Mouse (Mus musculus): ENCODE measurements around the gene D2hgdh. TPM values are rescaled to one million over a fixed set of nuclear protein-coding genes. Genes with fewer than 3 reads are reported as not detected.
"Not testable (repeated sequence)": the region's sequence is repeated elsewhere in the genome, so short reads cannot be mapped to it uniquely, and the experiment has no call there.

The D2hgdh gene
- polyA plus RNA-seq, 1 experiment from 2014 or later, result 14.7 TPM

DNA sequence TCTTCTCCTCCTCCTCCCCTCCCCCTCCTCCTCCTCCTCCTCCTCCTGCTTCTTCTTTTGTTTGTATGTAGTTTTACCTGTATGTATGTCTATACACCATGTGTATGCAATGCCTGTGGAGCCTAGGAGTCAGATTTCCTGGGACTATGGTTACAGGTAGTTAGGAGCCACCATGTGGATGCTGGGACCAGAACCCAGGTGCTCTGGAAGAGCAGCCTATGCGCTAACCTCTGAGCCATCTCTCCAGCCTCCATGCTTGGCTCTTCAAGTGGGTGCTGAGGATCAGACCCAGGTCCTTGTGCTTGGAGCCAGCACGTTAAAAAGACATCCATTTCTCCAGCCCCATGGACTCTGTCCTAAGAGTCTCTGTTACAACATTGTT is 11.8 kb downstream of the D2hgdh start:
- Histone ChIP-seq H3K9ac (replicated peaks; ENCODE audit: low read depth, low read length) (no peak overlapping the region), H3K36me3 (ENCODE audit: control insufficient read depth, insufficient read depth, low read length) (peaks cover 3% of the 10 kb centered on the region; the same call in 1 of the 2 replicates), H3K4me3 (ENCODE audit: low read depth, low read length) (no peak overlapping the region), H3K4me1 (ENCODE audit: control insufficient read depth, insufficient read depth, low read length) (no peaks in the 10 kb centered on the region), H3K27me3 (ENCODE audit: control insufficient read depth, insufficient read depth, low read length) (no peaks in the 10 kb centered on the region), H3K4me2 (ENCODE audit: low read depth, low read length) (no peak overlapping the region), H3K9me3 (ENCODE audit: control insufficient read depth, low read length) (no peaks in the 10 kb centered on the region), H3K27ac (ENCODE audit: low read depth, low read length) (no peak overlapping the region)
- WGBS, result 97% methylated on average over 2 of the region's 2 CpGs
- ATAC-seq (ENCODE audit: low read depth), result no peak

DNA sequence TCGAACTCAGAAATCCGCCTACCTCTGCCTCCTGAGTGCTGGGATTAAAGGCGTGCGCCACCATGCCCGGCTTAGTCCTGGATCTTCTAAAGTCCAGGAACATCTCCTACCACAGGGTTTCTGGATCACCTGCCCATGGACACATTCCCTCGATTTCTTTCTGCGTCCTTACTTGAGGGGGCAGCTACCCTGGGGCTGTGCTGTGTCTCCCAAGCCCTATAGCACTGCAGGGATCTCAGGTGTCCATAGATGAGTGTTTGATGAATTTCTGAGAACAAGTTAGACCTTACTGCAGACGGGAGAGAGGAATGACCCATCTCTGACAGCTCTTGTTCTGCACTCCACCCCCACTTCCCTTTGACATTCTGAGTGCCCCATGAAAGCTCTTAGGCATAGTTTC is 12.6 kb downstream of the D2hgdh start:
- Histone ChIP-seq H3K9ac (replicated peaks; ENCODE audit: low read depth, low read length) (no peak overlapping the region), H3K27ac (ENCODE audit: low read depth, low read length) (no peak overlapping the region), H3K4me2 (ENCODE audit: low read depth, low read length) (no peak overlapping the region), H3K4me1 (ENCODE audit: control insufficient read depth, insufficient read depth, low read length) (no peaks in the 10 kb centered on the region), H3K4me3 (ENCODE audit: low read depth, low read length) (no peak overlapping the region), H3K9me3 (ENCODE audit: control insufficient read depth, low read length) (no peaks in the 10 kb centered on the region), H3K27me3 (ENCODE audit: control insufficient read depth, insufficient read depth, low read length) (no peaks in the 10 kb centered on the region), H3K36me3 (ENCODE audit: control insufficient read depth, insufficient read depth, low read length) (peaks cover 3% of the 10 kb centered on the region; the same call in 1 of the 2 replicates)
- no peak for ATAC-seq (ENCODE audit: low read depth)
- WGBS, result 95% methylated on average over 8 of the region's 8 CpGs

DNA sequence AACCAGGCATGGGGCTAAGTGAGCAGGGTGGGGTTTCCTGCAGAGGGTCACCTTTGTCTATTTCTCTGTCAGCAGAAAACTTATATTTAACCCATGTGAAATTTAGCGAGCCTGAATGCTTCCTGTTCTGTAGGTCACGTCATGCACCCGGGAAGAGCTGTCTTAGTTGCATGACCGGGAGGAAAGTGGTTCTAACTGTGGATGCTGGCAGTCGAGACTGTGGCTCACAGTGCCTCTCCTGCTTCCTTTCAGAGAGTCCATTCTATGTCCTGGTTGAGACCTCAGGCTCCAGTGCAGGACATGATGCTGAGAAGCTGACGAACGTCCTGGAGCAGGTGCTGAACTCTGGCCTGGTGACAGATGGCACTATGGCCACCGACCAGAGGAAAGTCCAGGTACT is 13.9 kb downstream of the D2hgdh start:
- not testable (repeated sequence) for H3K27ac ChIP-seq (ENCODE audit: low read depth, low read length); H3K4me2 ChIP-seq (ENCODE audit: low read depth, low read length); H3K4me3 ChIP-seq (ENCODE audit: low read depth, low read length); H3K27me3 ChIP-seq (ENCODE audit: control insufficient read depth, insufficient read depth, low read length); ATAC-seq (ENCODE audit: low read depth); H3K36me3 ChIP-seq (ENCODE audit: control insufficient read depth, insufficient read depth, low read length); H3K4me1 ChIP-seq (ENCODE audit: control insufficient read depth, insufficient read depth, low read length); H3K9me3 ChIP-seq (ENCODE audit: control insufficient read depth, low read length); H3K9ac ChIP-seq (replicated peaks; ENCODE audit: low read depth, low read length)
- WGBS, result 95% methylated on average over 7 of the region's 8 CpGs

DNA sequence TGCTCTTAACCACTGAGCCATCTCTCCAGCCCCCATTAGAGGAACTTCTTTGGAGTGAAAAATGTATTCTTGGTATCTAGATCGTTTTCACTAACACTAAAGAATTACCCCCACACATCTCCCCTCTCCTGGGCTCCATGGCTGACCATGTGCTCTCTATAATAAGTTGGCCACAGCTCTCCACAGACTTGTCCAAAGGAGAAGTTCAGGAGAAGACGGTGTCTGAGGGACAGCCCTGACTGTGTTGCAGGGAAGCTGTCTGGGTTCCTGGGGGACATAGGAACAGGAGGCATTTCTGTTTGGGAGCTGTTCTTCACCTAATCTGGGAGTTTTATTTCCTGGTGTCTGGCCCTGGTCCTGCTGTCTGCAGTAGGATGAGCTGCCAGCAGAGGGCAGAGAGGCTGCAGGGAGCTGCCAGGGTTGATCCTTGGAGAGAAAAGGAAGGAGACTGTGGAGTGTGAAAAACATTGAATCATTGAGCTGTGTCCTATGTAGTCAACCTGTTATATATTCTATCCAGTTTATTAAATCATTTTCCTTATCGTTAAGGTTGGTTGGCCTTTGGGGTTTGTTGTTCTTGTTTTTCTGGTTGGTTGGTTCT is 21.2 kb downstream of the D2hgdh start:
- not testable (repeated sequence) for H3K9me3 ChIP-seq (ENCODE audit: control insufficient read depth, low read length); H3K4me3 ChIP-seq (ENCODE audit: low read depth, low read length); H3K27me3 ChIP-seq (ENCODE audit: control insufficient read depth, insufficient read depth, low read length); H3K9ac ChIP-seq (replicated peaks; ENCODE audit: low read depth, low read length); H3K4me1 ChIP-seq (ENCODE audit: control insufficient read depth, insufficient read depth, low read length); H3K27ac ChIP-seq (ENCODE audit: low read depth, low read length); H3K4me2 ChIP-seq (ENCODE audit: low read depth, low read length); H3K36me3 ChIP-seq (ENCODE audit: control insufficient read depth, insufficient read depth, low read length)
- WGBS, result 71% methylated on average over 1 of the region's 3 CpGs
- ATAC-seq (ENCODE audit: low read depth), result peak; percentile 82

GRCm38 (mm10) chr1:93855790-93856189 is 31.1 kb downstream of the D2hgdh start:
- not testable (repeated sequence) for H3K27me3 ChIP-seq (ENCODE audit: control insufficient read depth, insufficient read depth, low read length); H3K9me3 ChIP-seq (ENCODE audit: control insufficient read depth, low read length); H3K36me3 ChIP-seq (ENCODE audit: control insufficient read depth, insufficient read depth, low read length); H3K27ac ChIP-seq (ENCODE audit: low read depth, low read length); H3K4me3 ChIP-seq (ENCODE audit: low read depth, low read length); H3K4me2 ChIP-seq (ENCODE audit: low read depth, low read length); ATAC-seq (ENCODE audit: low read depth); H3K4me1 ChIP-seq (ENCODE audit: control insufficient read depth, insufficient read depth, low read length); H3K9ac ChIP-seq (replicated peaks; ENCODE audit: low read depth, low read length)
- 86% methylated on average over 4 of the region's 4 CpGs for WGBS

GRCm38 (mm10) chr1:93857370-93857769 is 32.7 kb downstream of the D2hgdh start:
- ATAC-seq (ENCODE audit: low read depth), result peak; percentile 49; the same call in 1 of the 2 replicates
- no peak overlapping the region for H3K4me3 ChIP-seq (ENCODE audit: low read depth, low read length)
- H3K27me3 ChIP-seq (ENCODE audit: control insufficient read depth, insufficient read depth, low read length), result no peaks in the 10 kb centered on the region
- H3K4me2 ChIP-seq (ENCODE audit: low read depth, low read length), result no peak overlapping the region
- no peaks in the 10 kb centered on the region for H3K9me3 ChIP-seq (ENCODE audit: control insufficient read depth, low read length)
- H3K4me1 ChIP-seq (ENCODE audit: control insufficient read depth, insufficient read depth, low read length), result no peaks in the 10 kb centered on the region
- no peak overlapping the region for H3K9ac ChIP-seq (replicated peaks; ENCODE audit: low read depth, low read length)
- 56% methylated on average over 6 of the region's 6 CpGs for WGBS
- no peak overlapping the region for H3K27ac ChIP-seq (ENCODE audit: low read depth, low read length)
- H3K36me3 ChIP-seq (ENCODE audit: control insufficient read depth, insufficient read depth, low read length), result no peaks in the 10 kb centered on the region

DNA sequence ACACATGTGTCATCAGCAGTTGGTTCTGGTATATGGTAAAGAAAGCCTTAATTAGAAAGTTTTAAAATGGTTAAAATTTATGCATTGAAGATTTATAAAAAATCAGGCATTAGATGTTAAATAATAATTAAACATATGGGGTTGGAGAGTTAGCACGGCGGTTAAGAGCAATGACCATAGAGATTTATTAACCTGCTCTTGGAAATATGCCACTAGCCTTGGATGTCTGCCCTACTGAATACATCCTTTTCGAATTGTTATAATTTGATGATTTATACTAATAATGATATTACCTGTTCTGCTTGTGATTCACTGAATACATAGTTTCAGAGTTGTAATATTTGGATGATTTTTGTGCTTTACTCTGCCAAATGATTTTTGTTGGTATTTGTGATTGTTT is 33.3 kb downstream of the D2hgdh start:
- 66% methylated on average over 3 of the region's 3 CpGs for WGBS
- H3K9ac ChIP-seq (replicated peaks; ENCODE audit: low read depth, low read length), result no peak overlapping the region
- no peaks in the 10 kb centered on the region for H3K27me3 ChIP-seq (ENCODE audit: control insufficient read depth, insufficient read depth, low read length)

GRCm38 (mm10) chr1:93859619-93860018 is 34.9 kb downstream of the D2hgdh start:
- no peaks in the 10 kb centered on the region for H3K27me3 ChIP-seq (ENCODE audit: control insufficient read depth, insufficient read depth, low read length)
- H3K9me3 ChIP-seq (ENCODE audit: control insufficient read depth, low read length), result no peaks in the 10 kb centered on the region
- no peak overlapping the region for H3K4me2 ChIP-seq (ENCODE audit: low read depth, low read length)
- no peak overlapping the region for H3K4me3 ChIP-seq (ENCODE audit: low read depth, low read length)
- no peak overlapping the region for H3K27ac ChIP-seq (ENCODE audit: low read depth, low read length)
- no peaks in the 10 kb centered on the region for H3K4me1 ChIP-seq (ENCODE audit: control insufficient read depth, insufficient read depth, low read length)
- H3K9ac ChIP-seq (replicated peaks; ENCODE audit: low read depth, low read length), result no peak overlapping the region
- ATAC-seq (ENCODE audit: low read depth), result no peak
- no peaks in the 10 kb centered on the region for H3K36me3 ChIP-seq (ENCODE audit: control insufficient read depth, insufficient read depth, low read length)

More for the DNA sequence above, 33.3 kb downstream of the D2hgdh start:
- no peak for ATAC-seq (ENCODE audit: low read depth)
- Histone ChIP-seq H3K27ac (ENCODE audit: low read depth, low read length) (no peak overlapping the region), H3K4me1 (ENCODE audit: control insufficient read depth, insufficient read depth, low read length) (no peaks in the 10 kb centered on the region), H3K4me2 (ENCODE audit: low read depth, low read length) (no peak overlapping the region), H3K4me3 (ENCODE audit: low read depth, low read length) (no peak overlapping the region), H3K36me3 (ENCODE audit: control insufficient read depth, insufficient read depth, low read length) (no peaks in the 10 kb centered on the region), H3K9me3 (ENCODE audit: control insufficient read depth, low read length) (no peaks in the 10 kb centered on the region)

- WGBS, result 80% methylated on average over 2 of the region's 2 CpGs
- not testable (repeated sequence) for H3K9ac ChIP-seq (replicated peaks; ENCODE audit: low read depth, low read length); H3K27me3 ChIP-seq (ENCODE audit: control insufficient read depth, insufficient read depth, low read length); H3K4me1 ChIP-seq (ENCODE audit: control insufficient read depth, insufficient read depth, low read length); H3K36me3 ChIP-seq (ENCODE audit: control insufficient read depth, insufficient read depth, low read length); H3K4me2 ChIP-seq (ENCODE audit: low read depth, low read length); H3K9me3 ChIP-seq (ENCODE audit: control insufficient read depth, low read length); H3K4me3 ChIP-seq (ENCODE audit: low read depth, low read length); ATAC-seq (ENCODE audit: low read depth); H3K27ac ChIP-seq (ENCODE audit: low read depth, low read length)
These were observed 36.3 kb downstream of the D2hgdh start, which contains the start of gene Gal3st2 for GRCm38 (mm10) chr1:93861048-93861447. Gal3st2 (plus strand) TSS chr1:93861306.

Measured in neural tube, embryonic 14.5 days (tissue).